In genomic region chr2:90526971-90527370, GRCm38 (mm10) we compare ENCODE assay signal across 10 mouse cellular contexts. TPM values are rescaled to one million over a fixed set of nuclear protein-coding genes. Genes with fewer than 3 reads are reported as not detected.
DNase-seq lines count a peak whose midpoint lies in the region; ATAC-seq and TF ChIP-seq lines count a peak whose summit lies in the region.
"Had no signal": no experiment of that assay in that cellular context is flagged by ENCODE, and none has a peak within 500 bp of the region (broad histone marks: within the 10 kb centered on the region; RNA-seq: fewer than 3 reads in every experiment).

No protein-coding gene starts in this region.

- H3K4me2 ChIP-seq in forebrain, embryonic 11.5 days (ENCODE audit: low read depth, low read length, severe bottlenecking): peak overlapping the region; percentile 9; the same call in 1 of the 2 replicates
- H3K4me2 ChIP-seq in hindbrain, embryonic 15.5 days: peak overlapping the region; percentile 18
- no peak overlapping the region for H3K4me2 ChIP-seq in neural tube, embryonic 14.5 days (ENCODE audit: low read depth, low read length)

- peak in 1 of 2 experiments; percentile 34 for DNase-seq in layer of hippocampus, adult 2 months (ENCODE audit: low spot score in 2 of 2)
- DNase-seq in layer of hippocampus, adult 9-10 months (ENCODE audit: low spot score): no peak
- DNase-seq in forebrain, embryonic 11.5 days (ENCODE audit: low spot score): no peak
- DNase-seq in thymus, postnatal 25 days: no peak
- DNase-seq in natural killer cell, adult 2 months (ENCODE audit: low spot score in 2 of 2): no peak
- DNase-seq in B cell, adult 2 months: no peak
- DNase-seq: cerebellum, postnatal 14 days; kidney, adult 18-20 months had no signal

- ATAC-seq in forebrain, embryonic 11.5 days (replicated peaks; ENCODE audit: low FRiP score): 0 out of 2 replicates have a peak, but pooled peaks have one; percentile 7
- peak; percentile 66; the same call in 1 of the 2 replicates for ATAC-seq in hindbrain, embryonic 15.5 days (ENCODE audit: low FRiP score, low read depth)
- ATAC-seq in neural tube, embryonic 14.5 days (ENCODE audit: low read depth): peak; percentile 25; the same call in 1 of the 2 replicates

- 40% methylated on average over 6 of the region's 6 CpGs for WGBS in forebrain, embryonic 11.5 days
- WGBS in hindbrain, embryonic 15.5 days: 21% methylated on average over 6 of the region's 6 CpGs
- 24% methylated on average over 6 of the region's 6 CpGs for WGBS in neural tube, embryonic 14.5 days

- H3K27ac ChIP-seq in layer of hippocampus, adult 2 months: peak overlapping the region; percentile 83
- H3K27ac ChIP-seq in forebrain, embryonic 11.5 days (ENCODE audit: low read depth, low read length): peak overlapping the region; percentile 0; the same call in 1 of the 2 replicates
- H3K27ac ChIP-seq in hindbrain, embryonic 15.5 days (replicated peaks): peak overlapping the region; percentile 64
- peak overlapping the region; percentile 44 for H3K27ac ChIP-seq in neural tube, embryonic 14.5 days (ENCODE audit: low read depth, low read length)

- peaks cover 6% of the 10 kb centered on the region for H3K4me1 ChIP-seq in forebrain, embryonic 11.5 days (replicated peaks; ENCODE audit: control insufficient read depth, insufficient read depth, low read length)
- H3K4me1 ChIP-seq in hindbrain, embryonic 15.5 days (replicated peaks): peaks cover 29% of the 10 kb centered on the region
- H3K4me1 ChIP-seq in neural tube, embryonic 14.5 days (ENCODE audit: control insufficient read depth, insufficient read depth, low read length): peaks cover 16% of the 10 kb centered on the region; the same call in 1 of the 2 replicates

- no peaks in the 10 kb centered on the region for H3K27me3 ChIP-seq in forebrain, embryonic 11.5 days (ENCODE audit: control insufficient read depth, insufficient read depth, low read length)
- no peaks in the 10 kb centered on the region for H3K27me3 ChIP-seq in hindbrain, embryonic 15.5 days
- H3K27me3 ChIP-seq in neural tube, embryonic 14.5 days (ENCODE audit: control insufficient read depth, insufficient read depth, low read length): no peaks in the 10 kb centered on the region

- H3K9ac ChIP-seq in forebrain, embryonic 11.5 days (ENCODE audit: low read length): no peak overlapping the region
- H3K9ac ChIP-seq in hindbrain, embryonic 15.5 days: no peak overlapping the region
- no peak overlapping the region; the same call in 1 of the 2 replicates for H3K9ac ChIP-seq in neural tube, embryonic 14.5 days (replicated peaks; ENCODE audit: low read depth, low read length)

- no peaks in the 10 kb centered on the region for H3K9me3 ChIP-seq in forebrain, embryonic 11.5 days (ENCODE audit: control insufficient read depth, low read length)
- H3K9me3 ChIP-seq in hindbrain, embryonic 15.5 days: no peaks in the 10 kb centered on the region
- no peaks in the 10 kb centered on the region for H3K9me3 ChIP-seq in neural tube, embryonic 14.5 days (ENCODE audit: control insufficient read depth, low read length)

- H3K4me3 ChIP-seq in layer of hippocampus, adult 2 months: no peak overlapping the region
- H3K4me3 ChIP-seq in forebrain, embryonic 11.5 days (ENCODE audit: low read depth, low read length): no peak overlapping the region
- H3K4me3 ChIP-seq in hindbrain, embryonic 15.5 days: no peak overlapping the region
- H3K4me3 ChIP-seq in neural tube, embryonic 14.5 days (ENCODE audit: low read depth, low read length): no peak overlapping the region

- no peaks in the 10 kb centered on the region for H3K36me3 ChIP-seq in forebrain, embryonic 11.5 days (ENCODE audit: control insufficient read depth, insufficient read depth, low read length)
- no peaks in the 10 kb centered on the region for H3K36me3 ChIP-seq in hindbrain, embryonic 15.5 days
- no peaks in the 10 kb centered on the region for H3K36me3 ChIP-seq in neural tube, embryonic 14.5 days (ENCODE audit: control insufficient read depth, insufficient read depth, low read length)

- TF ChIP-seq CTCF in layer of hippocampus, adult 2 months (conservative IDR thresholded peaks at IDR 0.05): no peak

RNA-seq across cellular contexts. Expression of gene Ptprj, which starts 53.5 kb away (rescaled TPM):
- 100 to 1,000 TPM; 128 to 130 TPM for total RNA-seq in layer of hippocampus, adult 2 months (2021)
- 2.5 and 2.9 TPM in 2 replicates for polyA plus RNA-seq in forebrain, embryonic 11.5 days (2014; fragmentation: Nextera tagmentation; extraction: Ambion mirVana)
- polyA plus RNA-seq in hindbrain, embryonic 15.5 days (2015; fragmentation: Nextera tagmentation; extraction: Ambion mirVana): 5.7 and 6.8 TPM in 2 replicates
- 9.3 and 9.7 TPM in 2 replicates for polyA plus RNA-seq in neural tube, embryonic 14.5 days (2014; fragmentation: Nextera tagmentation; extraction: Ambion mirVana)

Comparison
In these comparisons a context has a peak if more than half of its experiments do, and no peak if none do; other contexts are left out.
1. H3K27ac ChIP-seq: peak in every context shown above with its lines; median percentile 83 in layer of hippocampus, adult 2 months; 64 in hindbrain, embryonic 15.5 days; 44 in neural tube, embryonic 14.5 days; 0 in forebrain, embryonic 11.5 days.
2. ATAC-seq: peak in every context shown above with its lines; median percentile 66 in hindbrain, embryonic 15.5 days; 25 in neural tube, embryonic 14.5 days; 7 in forebrain, embryonic 11.5 days.